Mouse (Mus musculus): ENCODE results near the gene Gcn1l1. TPM values are rescaled to one million over a fixed set of nuclear protein-coding genes. Genes with fewer than 3 reads are reported as not detected.

Gcn1l1 gene
- total and polyA plus RNA-seq, 3 experiments, result 88.2 to 123 (median 93.8) TPM

GRCm38 (mm10) chr5:115521553-115522461, 43.2 kb upstream of the Gcn1l1 start:
- H3K79me2 ChIP-seq (ENCODE audit: control insufficient read depth, insufficient read depth, low read length, poor library complexity), result no peaks in the 10 kb centered on the region
- H3K27me3 ChIP-seq (ENCODE audit: control insufficient read depth in 1 of 2, insufficient read depth in 2 of 2, low read length in 2 of 2), result no peaks in the 10 kb centered on the region
- H3K27ac ChIP-seq (ENCODE audit: control insufficient read depth, low read depth, low read length), result no peak overlapping the region
- DNase-seq (ENCODE audit: low read depth, low spot score), result no peak
- H3K36me3 ChIP-seq (ENCODE audit: control insufficient read depth in 1 of 2, insufficient read depth in 2 of 2, low read length in 2 of 2), result no peaks in the 10 kb centered on the region; a peak in 1 of 4 replicates
- TF ChIP-seq MAFK (IDR thresholded peaks at IDR 0.05; ENCODE audit: borderline replicate concordance, low read depth, low read length) (no peak), MAZ (IDR thresholded peaks at IDR 0.05; ENCODE audit: low read depth, low read length) (no peak), MYB (IDR thresholded peaks at IDR 0.05; ENCODE audit: low read depth, low read length) (no peak), ZC3H11A (IDR thresholded peaks at IDR 0.05; ENCODE audit: low read depth, low read length) (no peak), POLR2A (IDR thresholded peaks at IDR 0.05; ENCODE audit: control insufficient read depth in 1 of 2, insufficient read depth in 1 of 2, low read depth in 1 of 2, low read length in 2 of 2, poor library complexity in 1 of 2) (no peak), JUND (IDR thresholded peaks at IDR 0.05; ENCODE audit: low read depth, low read length) (no peak), MYC (IDR thresholded peaks at IDR 0.05; ENCODE audit: low read depth, low read length) (no peak), ZNF384 (IDR thresholded peaks at IDR 0.05; ENCODE audit: low read depth, low read length) (no peak), MXI1 (IDR thresholded peaks at IDR 0.05; ENCODE audit: low read depth, low read length) (no peak), EP300 (IDR thresholded peaks at IDR 0.05; ENCODE audit: low read depth in 1 of 2, low read length in 2 of 2) (no peak), MEF2A (IDR thresholded peaks at IDR 0.05; ENCODE audit: extremely low read depth, insufficient replicate concordance, low read depth, low read length, poor library complexity, severe bottlenecking) (no peak), SMC3 (IDR thresholded peaks at IDR 0.05; ENCODE audit: low read depth, low read length) (no peak), USF1 (IDR thresholded peaks at IDR 0.05; ENCODE audit: low read depth, low read length) (no peak), MAX (IDR thresholded peaks at IDR 0.05; ENCODE audit: low read length) (no peak)
- H3K9me3 ChIP-seq (replicated peaks; ENCODE audit: insufficient read depth, low read length), result no peaks in the 10 kb centered on the region
- H3K4me1 ChIP-seq (ENCODE audit: control insufficient read depth in 1 of 2, insufficient read depth in 2 of 2, low read length in 2 of 2), result no peaks in the 10 kb centered on the region
- no peak overlapping the region for H3K4me3 ChIP-seq (ENCODE audit: control insufficient read depth in 1 of 2, insufficient read depth in 1 of 2, low read depth in 2 of 2, low read length in 2 of 2)
- H3K9ac ChIP-seq (ENCODE audit: control insufficient read depth, low read depth, low read length, poor library complexity, severe bottlenecking), result no peak overlapping the region

GRCm38 (mm10) chr5:115522531-115522930, 42.5 kb upstream of the Gcn1l1 start:
- Histone ChIP-seq H3K27ac (ENCODE audit: control insufficient read depth, low read depth, low read length) (no peak overlapping the region), H3K4me1 (ENCODE audit: control insufficient read depth in 1 of 2, insufficient read depth in 2 of 2, low read length in 2 of 2) (no peaks in the 10 kb centered on the region), H3K4me3 (ENCODE audit: control insufficient read depth in 1 of 2, insufficient read depth in 1 of 2, low read depth in 2 of 2, low read length in 2 of 2) (no peak overlapping the region), H3K79me2 (ENCODE audit: control insufficient read depth, insufficient read depth, low read length, poor library complexity) (no peaks in the 10 kb centered on the region), H3K27me3 (ENCODE audit: control insufficient read depth in 1 of 2, insufficient read depth in 2 of 2, low read length in 2 of 2) (no peaks in the 10 kb centered on the region), H3K36me3 (ENCODE audit: control insufficient read depth in 1 of 2, insufficient read depth in 2 of 2, low read length in 2 of 2) (no peaks in the 10 kb centered on the region; a peak in 1 of 4 replicates), H3K9ac (ENCODE audit: control insufficient read depth, low read depth, low read length, poor library complexity, severe bottlenecking) (no peak overlapping the region), H3K9me3 (replicated peaks; ENCODE audit: insufficient read depth, low read length) (no peaks in the 10 kb centered on the region)
- no peak for DNase-seq (ENCODE audit: low read depth, low spot score)
- no peak for TF ChIP-seq ZMIZ1 (IDR thresholded peaks at IDR 0.05; ENCODE audit: low read depth, low read length)
- no peak for TF ChIP-seq ETS1 (IDR thresholded peaks at IDR 0.05; ENCODE audit: low read depth, low read length)
- no peak for TF ChIP-seq NRF1 (IDR thresholded peaks at IDR 0.05; ENCODE audit: insufficient read depth, low read depth, low read length, poor library complexity, severe bottlenecking)
- TF ChIP-seq USF1 (IDR thresholded peaks at IDR 0.05; ENCODE audit: low read depth, low read length), result no peak
- no peak for TF ChIP-seq CTCF (IDR thresholded peaks at IDR 0.05 in 2 of 3, conservative IDR thresholded peaks at IDR 0.05 in 1 of 3; ENCODE audit: control insufficient read depth in 1 of 3, insufficient read depth in 1 of 3, low read depth in 2 of 3, low read length in 3 of 3, poor library complexity in 1 of 3, severe bottlenecking in 1 of 3)
- TF ChIP-seq UBTF (IDR thresholded peaks at IDR 0.05; ENCODE audit: borderline replicate concordance, insufficient read depth, low read depth, low read length), result no peak
- no peak for TF ChIP-seq ZC3H11A (IDR thresholded peaks at IDR 0.05; ENCODE audit: low read depth, low read length)
- no peak for TF ChIP-seq ZKSCAN1 (IDR thresholded peaks at IDR 0.05; ENCODE audit: low read depth, low read length)
- no peak for TF ChIP-seq POLR2AphosphoS2 (IDR thresholded peaks at IDR 0.05; ENCODE audit: low read length)
- TF ChIP-seq MAFK (IDR thresholded peaks at IDR 0.05; ENCODE audit: borderline replicate concordance, low read depth, low read length), result no peak
- no peak for TF ChIP-seq SMC3 (IDR thresholded peaks at IDR 0.05; ENCODE audit: low read depth, low read length)
- TF ChIP-seq EP300 (IDR thresholded peaks at IDR 0.05; ENCODE audit: low read depth in 1 of 2, low read length in 2 of 2), result no peak
- no peak for TF ChIP-seq BHLHE40 (IDR thresholded peaks at IDR 0.05; ENCODE audit: borderline replicate concordance, low read depth, low read length)
- TF ChIP-seq POLR2A (IDR thresholded peaks at IDR 0.05; ENCODE audit: control insufficient read depth in 1 of 2, insufficient read depth in 1 of 2, low read depth in 1 of 2, low read length in 2 of 2, poor library complexity in 1 of 2), result no peak
- TF ChIP-seq MAZ (IDR thresholded peaks at IDR 0.05; ENCODE audit: low read depth, low read length), result no peak
- TF ChIP-seq RAD21 (IDR thresholded peaks at IDR 0.05; ENCODE audit: low read depth, low read length), result no peak
- TF ChIP-seq GABPA (IDR thresholded peaks at IDR 0.05; ENCODE audit: low read depth, low read length), result no peak
- TF ChIP-seq SIN3A (IDR thresholded peaks at IDR 0.05; ENCODE audit: low read length), result no peak
- no peak for TF ChIP-seq GATA1 (IDR thresholded peaks at IDR 0.05; ENCODE audit: low read depth, low read length)
